Mouse (Mus musculus) kidney, adult 9 months (tissue): ENCODE data around the gene Kctd6.

Experiments
- DNase-seq: peaks from one replicate; pipeline ENCODE4 v3.0.0; 2022

Kctd6 gene

DNA sequence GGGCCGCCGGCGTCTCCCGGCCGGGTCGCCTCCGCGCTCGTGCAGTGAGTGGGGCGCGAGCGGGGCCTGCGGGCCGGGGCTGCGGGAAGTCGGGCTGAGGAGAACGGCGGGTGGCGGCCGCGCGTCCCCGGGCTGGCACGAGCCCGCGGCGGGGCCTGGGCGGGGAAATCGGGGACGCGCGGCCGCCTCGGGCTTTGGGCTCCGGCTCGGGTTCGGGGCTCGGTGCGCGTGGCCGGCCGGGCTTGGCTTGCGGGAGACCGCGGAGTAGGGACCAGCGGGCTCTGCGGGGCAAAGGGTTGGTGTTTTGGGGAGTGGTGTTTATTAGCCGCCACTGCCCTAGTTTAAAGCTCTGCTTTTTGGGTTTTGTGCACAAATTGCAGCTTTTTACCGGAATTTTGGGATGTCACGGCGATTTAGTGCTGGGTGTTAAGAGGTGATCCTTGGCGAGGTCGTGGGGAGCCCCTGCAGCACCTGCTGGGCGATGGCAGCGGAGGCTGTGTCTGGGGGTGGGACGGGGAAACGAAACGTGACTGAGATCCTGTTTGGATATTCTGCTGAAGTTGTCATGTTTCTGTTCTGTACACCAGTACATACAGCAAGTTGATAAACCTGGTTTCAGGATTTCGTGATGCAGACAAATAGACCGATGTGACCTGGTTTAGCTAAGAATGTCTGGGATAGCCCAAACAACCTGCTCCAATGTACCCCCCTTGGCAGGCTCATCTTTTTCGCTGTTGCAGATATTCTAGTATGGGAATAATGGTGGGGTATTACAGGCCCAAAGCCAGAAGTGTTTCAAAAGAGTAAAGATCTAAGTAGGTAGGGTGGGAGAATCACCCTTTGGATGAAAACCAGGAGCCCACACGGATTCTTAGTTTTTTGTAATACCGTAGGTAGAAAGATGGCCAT is 613 bp downstream of the Kctd6 start:
- DNase-seq = peak; percentile 66

- peak; percentile 41 for DNase-seq
Measured at GRCm38 (mm10) chr14:8215208-8215778, 1.4 kb downstream of the Kctd6 start.

- DNase-seq = peak; percentile 49
Measured at GRCm38 (mm10) chr14:8216100-8216499, 2.2 kb downstream of the Kctd6 start.

DNA sequence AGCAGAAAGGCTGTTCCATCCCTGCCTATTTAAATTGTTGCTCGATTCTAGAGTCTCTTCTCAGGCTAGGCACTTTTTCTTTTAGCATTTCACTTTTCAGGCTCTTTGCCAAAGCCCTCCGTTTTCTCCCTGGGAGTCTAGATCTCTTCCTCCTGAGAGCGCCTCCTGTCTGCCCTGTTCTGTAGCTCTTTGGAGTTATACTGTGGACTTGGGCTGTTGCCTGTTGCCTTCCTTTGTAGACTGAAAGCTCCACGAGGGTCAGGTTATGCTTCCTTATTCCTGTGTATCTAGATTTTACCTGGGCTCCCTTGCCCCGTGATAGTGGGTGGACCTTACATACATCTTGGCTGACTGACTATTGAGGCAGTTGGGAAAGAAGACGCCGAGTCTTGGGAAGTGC is 4.3 kb downstream of the Kctd6 start:
- DNase-seq = peak; percentile 18

- peak; percentile 41 for DNase-seq
Measured at GRCm38 (mm10) chr14:8218730-8219380, 4.9 kb downstream of the Kctd6 start.

- no peak for DNase-seq
Measured at GRCm38 (mm10) chr14:8219876-8220275, 5.9 kb downstream of the Kctd6 start.

- peak; percentile 35 for DNase-seq
Measured at GRCm38 (mm10) chr14:8220306-8220705, 6.4 kb downstream of the Kctd6 start.

DNA sequence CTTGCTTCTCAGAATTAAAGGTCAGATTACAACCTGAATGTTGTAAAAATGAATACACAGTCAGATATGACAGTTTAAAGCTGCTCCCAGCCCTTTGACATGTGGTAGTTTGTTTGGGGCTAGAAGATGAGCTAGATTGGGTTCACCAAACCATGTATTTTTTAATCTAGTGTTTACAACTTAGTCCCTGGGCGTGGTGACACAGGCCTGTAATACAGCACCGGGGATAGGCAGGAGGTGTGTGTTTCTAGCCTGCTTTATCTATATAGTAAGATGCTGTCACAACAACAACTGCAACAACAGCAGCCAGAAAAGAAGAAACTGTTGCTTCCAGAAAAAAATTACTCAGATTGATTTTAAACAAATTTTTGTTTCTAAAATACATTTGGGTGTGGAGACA is 7.0 kb downstream of the Kctd6 start:
- DNase-seq = no peak

- DNase-seq = peak; percentile 91
Measured at GRCm38 (mm10) chr14:8222561-8222960, 8.6 kb downstream of the Kctd6 start.

DNA sequence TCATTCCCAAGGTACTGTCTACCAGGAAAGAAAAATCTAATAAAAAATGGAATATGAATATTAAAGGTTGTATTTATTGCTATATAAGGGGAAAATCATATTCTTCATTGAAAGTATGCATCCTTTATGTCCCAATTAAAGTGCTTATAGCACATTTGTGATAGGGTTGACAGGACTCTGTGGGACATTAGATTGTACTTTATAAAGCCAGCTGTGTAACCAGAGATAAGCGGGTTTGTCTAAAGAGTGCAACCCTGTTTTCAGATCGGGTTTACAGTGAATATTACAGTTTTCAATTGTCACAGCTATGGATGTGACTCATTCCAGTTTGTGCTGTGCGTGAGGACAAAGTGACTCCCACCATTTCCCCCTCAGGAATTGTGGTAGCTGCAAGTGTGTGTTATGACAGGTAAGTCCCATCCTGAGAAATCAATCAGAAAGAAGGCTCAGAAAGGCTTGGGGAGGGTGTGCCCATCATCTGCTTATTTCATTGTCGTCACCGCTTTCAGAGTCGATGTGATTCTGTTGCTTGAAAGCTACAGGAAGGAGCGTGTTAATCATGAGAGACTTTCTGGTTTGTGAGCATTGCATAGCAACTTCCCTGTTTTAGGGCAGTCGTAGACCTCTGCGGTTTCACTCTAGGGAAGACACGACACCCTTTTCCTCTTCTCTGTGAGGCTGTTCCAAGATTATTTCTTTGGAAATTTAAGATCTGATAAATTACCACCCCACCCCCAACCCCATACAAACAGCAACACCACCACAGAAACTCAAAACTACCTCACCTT is 9.8 kb downstream of the Kctd6 start:
- DNase-seq = no peak

DNA sequence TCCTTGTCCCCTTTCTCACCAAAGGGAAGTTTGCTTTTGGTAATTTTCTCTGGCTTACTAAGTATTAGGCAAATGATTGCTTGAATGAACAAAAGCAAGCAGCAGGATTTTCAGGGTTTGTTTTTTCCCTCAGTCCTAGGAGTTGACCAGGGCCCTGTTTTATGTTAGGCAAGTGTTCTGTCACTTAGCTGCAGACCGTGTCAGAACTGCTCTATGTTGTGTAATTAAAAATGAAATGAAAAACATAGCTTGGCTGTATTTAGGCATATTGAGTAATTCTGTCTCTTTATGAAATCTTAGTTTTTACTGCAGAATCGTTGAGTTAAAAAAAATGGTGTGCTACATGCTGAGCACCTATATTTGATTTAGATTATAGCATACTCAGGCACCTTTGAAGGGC is 10.9 kb downstream of the Kctd6 start:
- DNase-seq = no peak

- no peak for DNase-seq
Measured at GRCm38 (mm10) chr14:8229367-8230019, 15.6 kb downstream of the Kctd6 start.

DNA sequence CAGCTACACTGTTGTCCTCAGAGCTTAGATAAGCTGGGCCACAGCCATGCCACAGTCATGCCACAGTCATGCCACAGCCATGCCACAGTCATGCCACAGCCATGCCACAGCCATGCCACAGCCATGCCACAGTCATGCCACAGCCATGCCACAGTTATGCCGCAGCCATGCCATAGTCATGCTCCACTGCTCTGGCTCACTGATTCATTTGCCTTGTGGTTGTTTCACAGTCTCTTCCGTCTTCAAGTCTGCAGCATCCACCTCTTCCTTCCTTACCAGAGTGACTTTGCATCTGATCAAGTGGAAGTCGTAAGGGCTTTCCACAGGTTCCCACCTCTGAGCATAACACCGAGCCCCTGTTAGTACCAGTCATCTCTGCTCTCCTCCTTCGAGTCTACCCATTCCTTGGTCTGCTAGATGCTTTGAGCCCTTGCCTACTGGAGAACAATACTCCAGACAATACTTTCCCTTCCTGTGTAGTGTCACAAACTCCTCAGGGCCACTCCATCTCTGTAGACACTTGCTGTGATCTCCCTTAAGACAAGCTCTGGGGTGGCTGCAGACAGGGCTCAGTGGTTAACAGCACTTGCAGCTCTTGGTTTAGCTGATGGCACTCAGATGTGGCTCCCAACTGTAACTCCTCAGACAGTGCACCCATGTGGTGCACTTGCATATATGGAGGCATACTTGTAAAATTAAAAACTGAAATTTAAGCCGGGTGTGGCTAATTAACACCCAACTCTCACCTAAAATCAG is 18.4 kb downstream of the Kctd6 start:
- DNase-seq = no peak

DNA sequence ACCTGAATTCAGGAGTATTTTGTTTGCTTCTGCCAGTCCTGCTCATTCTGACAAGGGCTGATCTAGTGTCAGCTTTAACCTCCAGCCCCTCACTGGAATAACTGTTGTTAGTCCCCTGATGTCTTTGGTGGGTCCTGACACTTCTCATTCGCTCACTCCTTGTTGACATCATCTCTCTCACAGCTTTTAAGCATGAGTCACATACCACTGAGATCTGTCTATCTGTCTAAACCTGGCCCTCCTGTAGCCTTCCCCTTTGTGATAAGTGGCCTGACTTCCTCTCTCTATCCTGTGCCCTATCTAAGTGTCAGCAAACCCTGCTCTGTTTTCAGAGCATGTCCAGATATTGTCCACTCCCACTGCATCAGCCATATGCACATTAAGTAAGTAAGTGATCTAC is 19.3 kb downstream of the Kctd6 start:
- no peak for DNase-seq

DNA sequence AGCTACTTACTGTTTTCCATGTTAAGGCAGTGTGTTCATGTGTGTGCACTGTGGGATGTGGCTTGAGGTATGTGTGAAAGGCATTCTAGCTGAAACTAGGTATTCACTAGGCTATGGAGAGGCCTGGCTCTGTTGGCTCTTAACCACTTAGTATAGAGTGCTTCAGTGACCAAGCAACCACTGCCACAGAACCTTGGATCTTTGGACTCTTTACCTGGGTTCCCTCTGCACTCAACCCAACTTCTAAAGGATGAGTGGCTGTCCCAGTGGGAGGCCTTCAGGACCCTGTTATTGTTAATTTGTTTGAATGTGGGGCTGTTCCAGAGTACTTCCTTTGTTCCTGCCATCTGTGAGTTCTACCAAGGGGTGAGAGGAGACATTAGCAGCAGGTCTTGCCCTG is 27.9 kb downstream of the Kctd6 start:
- DNase-seq = peak; percentile 48

- DNase-seq = peak; percentile 69
Measured at GRCm38 (mm10) chr14:8242388-8242920, 28.5 kb downstream of the Kctd6 start.

DNA sequence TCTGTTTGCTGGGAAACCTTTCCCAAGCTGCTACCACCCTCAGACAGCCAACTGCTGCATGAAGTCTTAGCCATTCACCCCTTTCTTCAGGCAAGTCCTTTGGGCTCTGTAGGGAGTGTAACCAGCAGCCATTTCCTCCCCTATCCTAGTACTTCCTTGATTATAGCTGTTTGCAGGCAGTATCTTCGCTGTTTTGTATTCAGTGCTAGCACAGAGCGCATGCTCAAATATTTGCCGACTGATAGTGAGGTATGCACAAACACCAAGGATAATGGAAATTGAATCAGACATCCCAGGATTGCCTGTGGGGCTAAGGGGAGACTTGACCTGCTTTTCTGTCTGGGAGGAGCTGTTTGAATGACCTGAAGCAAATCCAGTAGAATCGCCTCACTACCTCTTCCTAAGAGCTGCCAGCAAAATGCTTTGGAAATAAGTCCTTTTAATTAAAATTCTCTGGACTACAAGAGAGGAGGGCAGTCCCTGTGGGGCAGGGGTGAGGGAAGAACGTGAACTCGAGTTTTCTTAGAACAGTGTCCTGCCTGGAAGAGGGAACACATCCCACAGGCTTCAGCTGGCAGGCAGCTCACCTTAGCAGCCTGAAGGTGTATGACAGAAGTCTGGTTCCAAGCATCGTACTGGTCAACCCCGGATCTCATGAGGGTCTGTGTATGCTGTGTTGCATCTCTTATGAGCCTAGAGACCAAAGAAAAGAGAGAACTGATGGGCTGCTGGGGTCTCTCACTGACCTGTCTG is 29.4 kb downstream of the Kctd6 start:
- DNase-seq = peak; percentile 43

DNA sequence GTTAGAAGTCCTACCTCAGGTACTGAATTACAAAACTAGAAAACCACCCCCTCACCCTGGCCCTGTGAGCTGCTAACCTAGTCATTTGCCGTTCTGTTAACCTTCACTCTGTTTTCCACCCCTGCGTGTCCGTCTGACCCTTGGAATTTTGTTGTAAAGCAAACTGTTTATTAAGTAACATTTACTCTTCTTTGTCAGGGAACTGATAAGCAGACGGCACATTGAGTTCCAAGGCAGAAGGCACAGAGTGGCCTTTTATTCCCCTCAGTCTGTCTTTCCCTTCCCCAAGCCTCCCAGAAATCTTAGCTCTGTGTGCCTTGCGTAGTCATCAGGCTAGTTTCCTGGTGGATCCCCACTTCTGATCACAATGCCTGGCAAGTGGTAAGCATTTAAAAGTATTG is 30.3 kb downstream of the Kctd6 start:
- DNase-seq = peak; percentile 92

DNA sequence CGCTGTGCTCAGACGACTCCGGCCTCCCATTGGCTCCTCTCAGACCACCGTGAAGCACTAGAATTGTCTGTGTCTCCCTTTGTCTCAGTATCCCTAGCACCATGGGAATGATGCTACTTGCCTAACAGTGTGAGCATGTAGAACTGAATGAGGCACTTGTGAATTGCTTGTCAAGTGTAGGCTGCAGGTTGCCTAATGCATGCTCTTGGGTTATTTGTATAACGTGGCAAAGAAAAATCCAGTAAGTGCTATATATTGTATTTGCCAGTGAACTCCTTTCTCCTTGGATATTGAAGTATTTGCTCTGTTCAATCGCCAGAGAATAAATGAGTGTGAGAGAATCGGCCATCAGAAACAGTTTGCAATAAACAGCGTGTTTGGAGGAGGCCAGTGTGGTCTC is 32.9 kb downstream of the Kctd6 start:
- no peak for DNase-seq

GRCm38 (mm10) chr14:8249206-8249605 is 35.3 kb downstream of the Kctd6 start:
- no peak for DNase-seq
